Mouse (Mus musculus): ENCODE data around the gene Glcci1.

Glcci1 gene

GRCm38 (mm10) chr6:8487044-8487853 is 22.2 kb upstream of the Glcci1 start:
- no peak for TF ChIP-seq GATA4 (IDR thresholded peaks at IDR 0.05; ENCODE audit: insufficient replicate concordance, low read length)

- no peak for TF ChIP-seq GATA4 (IDR thresholded peaks at IDR 0.05; ENCODE audit: insufficient replicate concordance, low read length)
These were observed 21.2 kb upstream of the Glcci1 start for GRCm38 (mm10) chr6:8488249-8488648.

- TF ChIP-seq GATA4 (IDR thresholded peaks at IDR 0.05; ENCODE audit: insufficient replicate concordance, low read length) = no peak
These were observed 20.1 kb upstream of the Glcci1 start for GRCm38 (mm10) chr6:8489266-8489665.

GRCm38 (mm10) chr6:8489938-8490585 is 19.3 kb upstream of the Glcci1 start:
- TF ChIP-seq GATA4 (IDR thresholded peaks at IDR 0.05; ENCODE audit: insufficient replicate concordance, low read length) = no peak

- no peak for TF ChIP-seq GATA4 (IDR thresholded peaks at IDR 0.05; ENCODE audit: insufficient replicate concordance, low read length)
These were observed 17.2 kb upstream of the Glcci1 start for GRCm38 (mm10) chr6:8492248-8492647.

- no peak for TF ChIP-seq GATA4 (IDR thresholded peaks at IDR 0.05; ENCODE audit: insufficient replicate concordance, low read length)
These were observed 14.1 kb upstream of the Glcci1 start for GRCm38 (mm10) chr6:8495109-8495826.

GRCm38 (mm10) chr6:8495827-8496222 is 13.6 kb upstream of the Glcci1 start:
- TF ChIP-seq GATA4 (IDR thresholded peaks at IDR 0.05; ENCODE audit: insufficient replicate concordance, low read length) = no peak

- no peak for TF ChIP-seq GATA4 (IDR thresholded peaks at IDR 0.05; ENCODE audit: insufficient replicate concordance, low read length)
These were observed 12.0 kb upstream of the Glcci1 start for GRCm38 (mm10) chr6:8497234-8497867.

- no peak for TF ChIP-seq GATA4 (IDR thresholded peaks at IDR 0.05; ENCODE audit: insufficient replicate concordance, low read length)
These were observed 11.5 kb upstream of the Glcci1 start for GRCm38 (mm10) chr6:8497868-8498257.

GRCm38 (mm10) chr6:8498961-8499360 is 10.4 kb upstream of the Glcci1 start:
- TF ChIP-seq GATA4 (IDR thresholded peaks at IDR 0.05; ENCODE audit: insufficient replicate concordance, low read length) = no peak

GRCm38 (mm10) chr6:8503953-8504352 is 5.4 kb upstream of the Glcci1 start:
- no peak for TF ChIP-seq GATA4 (IDR thresholded peaks at IDR 0.05; ENCODE audit: insufficient replicate concordance, low read length)

GRCm38 (mm10) chr6:8504521-8505228 is 4.7 kb upstream of the Glcci1 start:
- TF ChIP-seq GATA4 (IDR thresholded peaks at IDR 0.05; ENCODE audit: insufficient replicate concordance, low read length) = no peak

- no peak for TF ChIP-seq GATA4 (IDR thresholded peaks at IDR 0.05; ENCODE audit: insufficient replicate concordance, low read length)
These were observed 2.8 kb upstream of the Glcci1 start for GRCm38 (mm10) chr6:8506631-8507030.

GRCm38 (mm10) chr6:8508883-8509536 is 390 bp upstream of the Glcci1 start:
- no peak for TF ChIP-seq GATA4 (IDR thresholded peaks at IDR 0.05; ENCODE audit: insufficient replicate concordance, low read length)

Data from liver, adult (tissue).